Mouse (Mus musculus): ENCODE measurements at regions not wholly inside any gene's neighbourhood (a gene's known extent, or its start where the extent isn't known, plus 50 kb on each side); places are given as distances from the start of the nearest gene placed in this dataset.

- TF ChIP-seq CTCF (IDR thresholded peaks at IDR 0.05; ENCODE audit: borderline replicate concordance, extremely low read depth, insufficient read depth, insufficient read length) (no peak), POLR2A (IDR thresholded peaks at IDR 0.05; ENCODE audit: borderline replicate concordance, extremely low read depth, insufficient read depth, insufficient read length, poor library complexity, severe bottlenecking) (no peak)
Observed at GRCm38 (mm10) chr8:34371973-34372665, 260.6 kb upstream of the Gm10131 start.

Measured in brain, embryonic 14.5 days (tissue).